Mouse (Mus musculus): Measurements from ENCODE around the gene Cphx3.
"Not testable (repeated sequence)": the region's sequence is repeated elsewhere in the genome, so short reads cannot be mapped to it uniquely, and the experiment has no call there.

Cphx3 gene

DNA sequence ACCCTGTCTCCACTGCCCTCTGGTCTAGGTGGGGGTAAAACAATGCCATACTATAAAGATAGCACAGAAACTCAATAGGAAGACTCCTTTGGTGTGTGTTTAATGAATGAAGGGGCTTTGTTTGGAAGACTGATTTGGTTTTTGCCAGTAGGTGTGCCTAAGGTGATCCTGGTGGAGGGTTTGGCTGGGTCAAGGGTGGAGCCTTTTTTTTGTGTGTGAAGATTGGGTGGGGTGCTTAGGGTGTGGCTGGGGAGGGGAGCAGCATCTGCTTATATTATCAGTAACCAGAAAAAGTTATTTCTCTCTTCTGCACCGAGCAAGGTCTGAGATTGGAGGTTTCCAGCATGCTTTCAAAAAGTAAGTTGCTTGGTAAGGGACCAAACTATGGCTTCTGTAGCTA lies at the start of gene Cphx3:
TSS of gene Cphx3 (plus strand) at position 301 of the 400 bp plus-strand sequence.
- not testable (repeated sequence) for DNase-seq

DNA sequence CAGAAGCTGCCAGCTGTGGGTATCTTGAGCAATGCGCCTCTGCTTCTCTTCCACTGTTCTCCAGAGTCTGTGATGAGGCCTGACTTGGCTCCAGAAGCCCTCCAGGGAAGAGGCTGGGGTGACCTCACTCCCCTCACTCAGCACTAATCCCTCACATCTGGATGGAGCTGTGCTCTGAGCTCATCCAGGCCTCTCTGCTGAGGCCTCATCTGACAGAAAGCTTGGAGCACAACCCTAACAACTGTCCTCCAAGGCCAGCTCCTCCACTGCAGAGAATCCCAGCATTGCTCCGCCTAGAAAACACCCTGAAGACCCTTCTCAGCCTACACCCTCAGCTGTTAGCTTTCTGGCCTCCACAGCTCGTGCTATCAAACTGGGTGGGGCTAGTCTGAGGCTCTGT lies 47.7 kb upstream of the Cphx3 start:
- not testable (repeated sequence) for DNase-seq

DNA sequence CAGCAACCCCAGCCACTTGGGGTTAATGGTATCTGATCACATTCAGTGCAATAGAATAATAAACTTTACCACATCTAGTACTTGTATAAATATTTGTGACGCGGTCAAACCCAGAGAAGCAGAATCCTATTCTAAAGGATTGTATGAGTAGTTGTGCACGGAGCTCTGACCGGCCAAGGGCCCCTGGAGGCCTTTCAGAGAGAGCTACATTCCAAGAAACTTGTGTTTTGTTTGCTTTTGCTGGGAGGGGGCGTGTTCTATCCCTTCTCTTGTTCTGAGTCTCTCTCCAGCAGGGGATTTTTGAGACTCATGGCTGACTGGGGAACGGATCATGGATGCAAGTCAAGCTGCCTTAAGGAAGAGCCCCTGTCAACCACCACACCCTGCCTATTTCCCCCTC lies 46.7 kb upstream of the Cphx3 start:
- DNase-seq: not testable (repeated sequence)

DNA sequence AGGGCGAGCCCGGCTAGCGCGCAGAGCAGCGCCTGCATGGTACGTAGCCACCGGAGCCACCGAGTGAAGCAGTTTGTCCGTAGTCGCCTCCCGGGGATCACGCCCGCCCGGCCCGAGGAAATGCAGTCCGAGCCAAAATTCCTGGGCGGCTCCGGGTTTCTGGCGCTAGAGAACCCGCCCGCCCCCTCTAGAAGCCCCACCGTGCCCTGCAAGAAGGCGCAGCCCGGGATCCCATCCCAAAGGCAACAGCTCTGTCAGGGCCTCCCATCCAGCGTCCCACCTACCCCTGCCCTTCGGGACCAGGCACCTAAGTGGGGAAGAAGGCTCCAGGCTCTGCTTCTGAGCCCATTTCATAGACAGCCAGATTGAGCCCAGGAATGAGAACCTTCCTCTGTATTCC lies 39.5 kb upstream of the Cphx3 start, which contains the start of gene Gm9780:
TSS of gene Gm9780 (minus strand) at position 101 of the 400 bp plus-strand sequence.
- not testable (repeated sequence) for DNase-seq

DNA sequence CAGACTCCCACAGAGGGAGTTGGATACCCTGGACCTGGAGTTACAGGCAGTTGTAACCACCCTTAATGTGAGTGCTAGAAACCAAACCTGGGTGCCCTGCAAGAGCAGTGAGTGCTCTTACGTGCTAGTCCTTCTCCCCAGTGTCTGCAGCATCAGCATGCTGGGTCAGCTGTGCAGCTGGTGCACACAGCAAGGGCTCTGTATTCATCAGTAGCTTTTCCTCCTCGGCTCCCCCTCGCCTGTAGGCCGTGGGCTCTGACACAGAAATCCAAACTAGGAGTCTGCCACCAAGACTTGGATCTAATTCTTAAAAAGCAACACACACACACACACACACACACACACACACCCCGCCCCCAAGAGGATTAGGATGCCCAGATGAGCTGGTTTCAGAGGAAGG lies 37.1 kb upstream of the Cphx3 start:
- not testable (repeated sequence) for DNase-seq

DNA sequence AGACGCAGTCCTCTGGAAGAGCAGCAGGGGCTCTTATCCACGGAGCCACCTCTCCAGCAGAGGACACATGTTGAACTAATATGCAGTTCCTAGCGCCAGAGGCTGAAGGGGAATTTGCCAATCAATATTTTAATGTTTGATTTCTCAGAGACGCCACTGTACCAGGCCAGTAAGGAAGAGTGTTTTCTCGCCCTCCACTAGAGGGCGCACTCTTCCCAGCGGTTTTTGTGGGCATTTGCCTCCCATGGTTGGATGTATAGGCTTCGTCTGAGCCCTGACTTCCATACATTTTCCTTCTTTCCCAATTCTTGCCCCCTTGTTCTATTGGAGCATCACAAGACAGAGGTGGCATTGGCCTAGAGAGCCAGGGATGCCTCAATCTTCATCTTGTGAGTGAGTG lies 35.1 kb upstream of the Cphx3 start:
- not testable (repeated sequence) for DNase-seq

DNA sequence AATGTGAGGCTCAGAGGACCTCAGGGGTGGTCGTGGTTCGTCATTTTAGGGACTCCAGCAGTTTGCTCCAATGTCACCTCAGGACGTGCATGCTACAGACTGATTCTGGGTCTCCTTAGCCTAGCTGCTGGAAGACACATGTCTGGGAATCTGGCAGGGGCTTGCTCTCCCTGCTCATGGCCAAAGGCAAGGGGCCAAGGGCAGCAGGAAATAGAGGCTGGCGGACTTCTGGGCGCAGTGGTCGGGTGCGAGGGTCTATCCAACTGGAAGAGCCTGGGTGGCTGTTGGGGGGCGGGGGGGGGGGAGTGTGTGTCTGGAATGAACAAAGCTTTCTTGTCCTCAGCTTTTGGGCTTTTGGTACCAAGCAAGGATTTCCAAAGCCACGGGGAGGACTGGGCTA lies 33.3 kb upstream of the Cphx3 start:
- DNase-seq: not testable (repeated sequence)

DNA sequence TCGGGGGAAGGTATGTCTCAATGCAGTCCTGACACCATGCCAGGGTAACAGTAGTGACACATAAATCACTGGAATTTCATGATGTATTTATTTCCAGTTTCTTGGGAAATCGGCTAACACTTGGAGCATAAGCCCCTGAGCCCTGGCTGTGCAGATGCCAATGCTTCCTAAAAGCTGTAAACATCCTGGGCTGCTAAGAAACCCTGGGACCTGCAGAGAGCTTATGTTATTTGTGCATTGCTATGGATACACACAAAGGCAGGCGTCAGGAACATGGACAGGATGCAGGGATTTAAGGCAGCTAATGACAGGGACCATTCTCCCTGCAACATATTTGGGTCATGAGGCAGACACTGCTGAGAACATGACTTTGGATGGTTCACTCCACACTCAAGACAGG lies 23.9 kb upstream of the Cphx3 start:
- not testable (repeated sequence) for DNase-seq

DNA sequence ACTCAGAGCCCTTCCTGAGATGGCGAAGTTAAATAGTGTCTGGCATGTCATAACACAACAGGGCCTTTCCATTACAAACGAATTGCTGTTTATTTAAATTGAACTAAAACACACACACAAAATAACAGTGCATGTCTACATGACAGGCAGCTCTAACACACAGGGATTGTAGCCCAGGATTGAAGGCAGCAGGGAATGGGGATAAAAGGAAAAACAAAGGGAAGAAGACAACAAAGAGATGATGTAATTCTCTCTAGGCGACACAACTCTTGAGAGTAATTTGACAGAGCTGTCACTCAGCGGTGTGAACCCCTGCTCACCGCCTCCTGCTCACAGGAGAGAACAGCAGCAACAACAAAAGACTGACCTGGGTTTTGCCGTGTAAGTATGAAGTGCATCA lies 22.7 kb upstream of the Cphx3 start:
- DNase-seq: not testable (repeated sequence)

DNA sequence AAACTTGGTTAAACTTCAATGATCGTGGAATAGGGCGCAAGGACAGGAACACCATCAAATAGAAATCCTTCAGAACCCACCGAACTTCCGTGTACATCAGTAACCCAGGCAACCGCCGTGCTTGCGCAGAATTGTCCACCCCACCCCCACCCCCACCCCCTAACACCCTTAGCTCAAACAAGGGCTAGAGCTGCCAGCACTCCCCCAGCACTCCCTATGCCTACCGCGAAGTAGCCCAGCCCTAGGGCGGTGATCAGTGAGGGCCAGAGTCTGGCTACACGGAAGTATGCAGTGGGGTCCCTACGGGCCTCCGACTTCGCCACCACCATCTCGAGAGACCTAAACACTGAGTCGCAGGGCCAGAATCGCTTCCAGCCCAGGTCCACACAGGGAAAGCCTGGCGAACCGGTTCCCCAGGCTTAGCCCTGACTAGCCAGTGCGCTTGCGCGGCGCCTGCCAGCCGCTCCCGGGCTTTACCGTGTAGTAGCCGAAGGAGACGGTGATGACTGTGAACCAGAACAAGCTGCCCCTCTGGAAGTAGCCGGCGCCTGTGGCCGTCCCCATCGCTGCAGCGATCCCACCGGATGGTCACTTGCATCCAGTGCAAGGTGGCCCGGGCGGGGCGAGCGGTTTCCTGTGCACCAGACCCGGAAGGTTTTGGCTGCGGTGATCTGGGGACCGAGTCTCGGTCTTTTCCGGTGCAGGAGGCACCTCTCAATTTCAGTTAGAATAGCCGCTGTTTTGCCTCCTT lies 15.3 kb upstream of the Cphx3 start:
- not testable (repeated sequence) for DNase-seq

DNA sequence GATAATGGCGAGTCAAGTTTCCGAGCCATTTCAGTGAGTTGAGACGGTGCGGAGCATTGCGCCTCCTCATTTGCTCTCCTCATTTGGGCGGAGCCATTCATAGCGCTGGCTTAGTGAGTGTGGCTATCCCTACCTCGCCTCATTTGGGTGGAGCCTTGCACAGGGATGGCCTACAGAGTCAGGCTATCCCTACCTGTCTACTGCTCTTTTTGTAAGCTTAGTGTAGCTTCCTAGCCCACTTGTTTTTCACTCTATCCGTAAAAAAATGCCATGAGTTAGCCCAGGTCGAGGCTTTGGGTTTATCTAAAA lies 14.8 kb upstream of the Cphx3 start, which contains the start of gene Tmem254c:
TSS of gene Tmem254c (minus strand) at position 31 of the 309 bp plus-strand sequence.
- not testable (repeated sequence) for DNase-seq

DNA sequence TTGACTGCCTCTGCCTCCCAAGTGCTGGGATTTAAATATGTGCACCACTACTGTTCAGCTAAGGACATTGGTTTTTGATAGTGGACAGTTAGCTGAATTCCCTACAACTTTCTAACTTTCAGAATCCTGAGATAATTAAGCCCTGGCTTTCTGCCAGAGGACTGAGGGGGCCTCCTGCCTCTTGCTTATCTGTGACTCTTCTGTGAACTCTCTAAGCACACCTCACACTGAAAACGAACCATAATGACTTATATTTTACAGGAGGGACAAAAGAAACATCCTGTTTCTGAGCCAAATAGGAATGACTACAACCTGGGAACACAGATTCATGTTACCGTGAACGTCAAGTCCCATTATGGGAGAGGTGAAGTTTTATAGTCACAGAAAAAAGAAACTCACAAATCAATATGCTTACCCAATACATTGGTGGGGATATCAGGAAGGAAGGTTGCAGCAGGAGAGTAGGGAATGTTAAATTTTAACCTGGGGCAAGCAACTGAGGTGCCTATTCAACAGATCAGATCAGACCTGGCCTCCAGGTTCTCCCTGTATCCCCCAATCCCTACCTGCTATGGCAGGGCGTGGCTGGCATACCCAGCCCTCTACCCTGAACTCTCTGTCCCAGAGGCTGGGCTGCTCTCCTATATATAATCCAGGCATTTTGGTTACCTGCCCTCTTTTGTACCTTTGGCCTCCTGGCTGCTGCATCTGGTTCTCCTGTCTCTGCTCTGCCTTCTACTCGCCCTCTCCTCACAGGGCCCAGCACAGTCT lies 5.3 kb upstream of the Cphx3 start:
- DNase-seq: not testable (repeated sequence)

DNA sequence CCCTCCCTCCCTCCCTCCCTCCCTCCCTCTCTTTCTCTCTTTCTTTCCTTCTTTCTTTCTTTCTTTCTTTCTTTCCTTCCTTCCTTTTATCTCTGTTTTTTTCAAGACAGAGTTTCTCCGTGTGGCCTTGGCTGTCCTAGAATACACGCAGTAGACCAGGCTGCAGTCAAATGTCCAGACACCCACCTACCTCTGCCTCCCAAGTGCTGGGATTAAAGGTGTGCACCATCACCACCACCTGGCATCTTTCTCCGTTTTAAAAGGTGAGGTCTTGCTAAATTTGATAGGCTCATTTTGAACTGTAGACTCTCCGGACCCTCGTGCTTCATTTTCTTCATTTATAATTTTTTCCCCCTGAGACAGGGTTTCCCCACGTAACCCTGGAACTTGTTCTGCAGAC lies 881 bp upstream of the Cphx3 start, which contains the start of gene Cphx2:
TSS of gene Cphx2 (plus strand) at position 301 of the 400 bp plus-strand sequence.
- not testable (repeated sequence) for DNase-seq

DNA sequence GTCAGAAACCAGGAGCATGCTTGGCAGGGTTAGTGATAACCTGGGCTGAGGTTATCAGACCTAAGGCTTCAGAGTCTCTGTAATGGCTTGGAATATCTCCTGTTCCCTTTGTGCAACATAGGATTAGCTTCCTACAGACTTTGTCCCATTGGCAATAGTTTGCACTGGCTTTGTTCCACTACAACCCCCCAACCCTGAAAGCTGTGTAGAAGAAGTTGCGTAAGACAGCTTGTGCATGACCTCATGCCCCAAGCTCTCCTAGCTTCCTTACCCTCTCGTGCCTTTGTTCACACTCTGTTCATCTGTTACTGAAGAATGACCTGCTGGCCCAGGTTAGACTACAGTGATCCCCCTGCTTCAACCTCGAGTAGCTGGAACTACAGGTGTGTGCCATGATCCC lies 15.5 kb downstream of the Cphx3 start:
- not testable (repeated sequence) for DNase-seq

DNA sequence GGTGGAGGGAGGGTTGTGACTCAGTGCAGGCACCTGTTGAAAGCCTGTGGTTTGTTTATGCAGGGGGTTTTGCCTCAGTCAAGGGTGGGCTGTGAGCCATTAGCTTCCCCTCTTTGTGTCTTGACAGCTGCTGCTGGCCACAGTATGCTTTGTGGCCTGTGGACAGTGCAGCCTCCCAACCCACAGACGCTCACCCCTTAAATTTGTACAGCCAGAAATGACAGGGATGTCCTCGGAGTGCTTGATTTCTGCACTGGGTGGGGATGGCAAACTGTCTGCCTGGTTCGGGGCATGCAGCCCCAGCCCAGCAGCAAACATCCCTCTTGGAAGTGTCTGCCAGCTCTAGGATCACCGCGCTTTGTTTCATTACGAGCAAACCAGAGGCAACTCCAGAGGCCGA lies 36.1 kb downstream of the Cphx3 start, which contains the start of gene Duxbl2:
TSS of gene Duxbl2 (plus strand) at position 200 of the 400 bp plus-strand sequence.
- not testable (repeated sequence) for DNase-seq

DNA sequence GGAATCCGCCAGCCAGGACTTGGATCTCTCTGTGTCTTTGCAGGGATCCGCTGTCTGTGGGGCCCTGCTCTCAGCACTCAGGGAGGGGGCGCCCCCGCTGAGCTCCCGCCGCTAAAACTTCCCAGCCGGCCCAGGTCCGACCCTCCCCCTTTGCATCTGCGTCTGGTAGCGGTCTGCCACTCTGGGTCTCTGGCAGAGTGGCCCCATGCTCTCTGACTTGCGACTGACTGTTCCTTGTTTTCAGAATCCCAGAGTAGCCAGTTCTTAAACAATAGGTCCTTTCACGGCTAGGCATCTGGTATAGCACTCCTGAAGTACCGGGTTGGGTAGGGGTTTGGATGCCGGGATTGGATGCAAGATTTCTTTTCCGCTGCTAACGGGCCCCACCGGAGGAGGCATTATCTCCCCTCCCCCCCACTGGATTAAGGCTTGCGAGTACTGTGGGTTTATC lies 36.5 kb downstream of the Cphx3 start:
- DNase-seq: not testable (repeated sequence)

DNA sequence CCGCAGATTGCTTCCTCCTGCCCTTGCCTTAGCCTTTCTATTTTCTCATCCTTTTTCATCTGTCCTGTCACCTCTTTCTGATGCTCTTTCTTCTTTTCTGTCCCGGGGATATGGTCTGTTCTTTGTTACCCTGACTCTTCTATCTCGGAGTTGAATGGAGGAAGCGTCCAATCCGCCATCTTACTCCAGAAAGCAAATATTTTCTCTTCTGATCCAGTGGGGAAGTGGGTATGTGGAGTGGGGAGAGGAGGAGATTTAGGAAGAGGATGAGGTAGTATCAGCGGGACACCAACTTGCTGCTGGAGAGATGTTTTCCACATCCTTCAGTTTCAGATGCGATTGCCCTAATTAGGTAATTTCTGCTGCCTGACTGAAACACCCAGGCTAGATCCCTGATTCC lies 37.0 kb downstream of the Cphx3 start:
- not testable (repeated sequence) for DNase-seq

DNA sequence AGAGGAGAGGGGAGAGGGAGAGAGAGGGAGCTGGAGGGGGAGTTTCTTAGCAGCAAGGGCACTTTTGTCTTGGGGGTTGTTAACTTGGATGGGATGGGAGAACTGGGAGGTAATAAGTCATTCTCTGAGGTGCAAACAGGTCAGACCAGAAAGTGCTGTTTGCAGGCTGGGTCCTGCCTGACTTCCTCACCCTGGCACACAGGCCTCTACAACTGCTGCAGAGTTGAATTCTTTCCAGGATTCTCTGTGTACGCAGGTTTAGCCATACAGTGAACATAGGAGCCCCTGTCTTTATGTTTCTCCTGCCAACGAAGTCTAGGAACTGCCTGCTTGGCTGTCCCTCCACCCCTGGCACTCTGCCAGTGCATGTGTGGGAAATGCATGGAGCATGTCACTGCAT lies 65.0 kb downstream of the Cphx3 start:
- DNase-seq: not testable (repeated sequence)

DNA sequence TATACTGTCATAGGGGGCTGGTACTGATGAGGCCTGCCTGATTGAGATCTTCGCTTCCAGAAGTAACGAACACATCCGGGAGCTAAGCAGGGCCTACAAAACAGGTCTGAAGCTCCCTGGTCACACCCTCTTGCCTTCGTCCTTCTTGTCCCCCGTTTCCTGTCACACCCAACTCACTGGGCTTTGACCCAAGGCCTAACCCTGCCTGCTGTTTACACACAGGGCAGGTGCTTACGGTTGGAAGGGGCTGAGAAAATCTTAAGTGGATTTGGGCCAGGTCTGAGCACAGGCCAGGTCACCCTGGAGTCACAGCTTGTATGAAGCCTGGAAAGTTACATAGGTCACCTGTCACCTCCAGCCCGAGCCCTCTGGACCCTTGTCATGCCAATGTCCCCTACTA lies 73.9 kb downstream of the Cphx3 start:
- not testable (repeated sequence) for DNase-seq

DNA sequence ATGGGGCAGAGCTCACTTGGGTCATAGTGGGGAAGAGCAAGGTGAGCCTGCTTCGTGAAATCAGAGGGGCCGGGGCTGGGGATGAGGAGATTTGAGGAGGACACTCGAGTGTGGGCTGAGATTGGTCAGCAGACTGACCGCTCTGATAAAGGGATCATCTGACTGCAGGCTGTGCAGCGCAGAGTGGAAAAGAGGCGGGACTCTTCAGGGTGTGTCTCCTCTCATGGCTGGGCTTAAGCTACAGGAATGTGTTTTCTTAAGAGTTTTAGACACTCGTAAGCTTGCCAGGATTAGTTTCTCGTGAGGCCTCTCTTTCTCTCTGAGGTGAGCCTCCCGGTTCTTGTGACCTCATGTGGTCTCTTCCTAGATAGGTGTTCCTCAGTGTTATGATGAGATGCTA lies 79.1 kb downstream of the Cphx3 start:
- DNase-seq: not testable (repeated sequence)

DNA sequence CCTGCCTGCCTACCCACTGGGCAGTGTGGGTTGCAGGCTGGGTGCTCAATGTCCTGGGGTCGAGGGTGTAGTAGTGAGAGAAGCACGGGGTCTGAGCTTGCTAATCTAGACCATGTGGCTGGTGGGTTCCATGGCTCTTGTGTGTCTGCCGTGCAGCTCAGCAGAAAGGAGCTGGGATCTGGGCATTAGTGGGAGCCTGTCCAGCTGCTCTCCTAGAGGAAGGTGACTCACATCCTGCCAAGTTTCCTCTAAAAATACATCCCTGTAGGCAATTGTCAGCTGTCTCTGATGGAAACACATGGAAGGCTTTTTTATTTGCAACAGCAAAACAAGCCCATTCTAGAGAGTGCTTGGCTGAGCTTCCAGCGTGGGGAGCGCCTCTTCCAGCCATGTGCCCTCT lies 80.3 kb downstream of the Cphx3 start:
- DNase-seq: not testable (repeated sequence)

DNA sequence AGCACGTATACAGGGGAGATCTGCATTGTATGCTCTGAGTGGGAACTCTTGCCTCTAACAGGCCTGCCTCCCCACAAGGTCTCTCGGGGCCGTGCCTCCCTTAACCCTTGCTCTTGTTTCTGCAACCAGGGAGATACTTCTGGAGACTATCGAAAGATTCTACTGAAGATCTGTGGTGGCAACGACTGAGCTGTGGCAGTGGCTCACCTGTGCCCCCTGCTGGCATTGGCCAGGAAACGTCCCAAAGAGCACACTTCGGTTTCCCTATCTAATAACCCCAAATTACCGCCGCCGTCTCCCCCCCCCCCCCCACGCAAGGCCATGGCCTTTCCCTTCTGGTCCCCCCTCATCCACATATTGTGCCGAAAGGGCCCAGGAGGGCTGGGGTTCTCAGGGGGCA lies 83.2 kb downstream of the Cphx3 start:
- not testable (repeated sequence) for DNase-seq

DNA sequence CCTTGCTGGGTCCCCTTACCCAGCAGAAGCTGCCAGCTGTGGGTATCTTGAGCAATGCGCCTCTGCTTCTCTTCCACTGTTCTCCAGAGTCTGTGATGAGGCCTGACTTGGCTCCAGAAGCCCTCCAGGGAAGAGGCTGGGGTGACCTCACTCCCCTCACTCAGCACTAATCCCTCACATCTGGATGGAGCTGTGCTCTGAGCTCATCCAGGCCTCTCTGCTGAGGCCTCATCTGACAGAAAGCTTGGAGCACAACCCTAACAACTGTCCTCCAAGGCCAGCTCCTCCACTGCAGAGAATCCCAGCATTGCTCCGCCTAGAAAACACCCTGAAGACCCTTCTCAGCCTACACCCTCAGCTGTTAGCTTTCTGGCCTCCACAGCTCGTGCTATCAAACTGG lies 91.9 kb downstream of the Cphx3 start:
- not testable (repeated sequence) for DNase-seq

DNA sequence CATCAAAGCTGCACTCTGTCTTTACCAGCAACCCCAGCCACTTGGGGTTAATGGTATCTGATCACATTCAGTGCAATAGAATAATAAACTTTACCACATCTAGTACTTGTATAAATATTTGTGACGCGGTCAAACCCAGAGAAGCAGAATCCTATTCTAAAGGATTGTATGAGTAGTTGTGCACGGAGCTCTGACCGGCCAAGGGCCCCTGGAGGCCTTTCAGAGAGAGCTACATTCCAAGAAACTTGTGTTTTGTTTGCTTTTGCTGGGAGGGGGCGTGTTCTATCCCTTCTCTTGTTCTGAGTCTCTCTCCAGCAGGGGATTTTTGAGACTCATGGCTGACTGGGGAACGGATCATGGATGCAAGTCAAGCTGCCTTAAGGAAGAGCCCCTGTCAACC lies 92.9 kb downstream of the Cphx3 start:
- DNase-seq: not testable (repeated sequence)
